Mouse (Mus musculus) C3H10T1/2 (cell line): ENCODE data around the gene Asic3. TPM values are rescaled to one million over a fixed set of nuclear protein-coding genes. Genes with fewer than 3 reads are reported as not detected.

Source experiments
- polyA plus RNA-seq, 2 experiments: library from polyadenylated mRNA; unstranded; fragments of >200 nt; fragmentation: generic; extraction: Trizol; gene quantifications; one replicate each; pipeline ENCODE4 v1.2.1; 2012; ENCODE audit warnings: missing spikeins in 2 of 2

Gene Asic3
- under 1 TPM; 0.05 to 0.72 TPM for polyA plus RNA-seq

DNA sequence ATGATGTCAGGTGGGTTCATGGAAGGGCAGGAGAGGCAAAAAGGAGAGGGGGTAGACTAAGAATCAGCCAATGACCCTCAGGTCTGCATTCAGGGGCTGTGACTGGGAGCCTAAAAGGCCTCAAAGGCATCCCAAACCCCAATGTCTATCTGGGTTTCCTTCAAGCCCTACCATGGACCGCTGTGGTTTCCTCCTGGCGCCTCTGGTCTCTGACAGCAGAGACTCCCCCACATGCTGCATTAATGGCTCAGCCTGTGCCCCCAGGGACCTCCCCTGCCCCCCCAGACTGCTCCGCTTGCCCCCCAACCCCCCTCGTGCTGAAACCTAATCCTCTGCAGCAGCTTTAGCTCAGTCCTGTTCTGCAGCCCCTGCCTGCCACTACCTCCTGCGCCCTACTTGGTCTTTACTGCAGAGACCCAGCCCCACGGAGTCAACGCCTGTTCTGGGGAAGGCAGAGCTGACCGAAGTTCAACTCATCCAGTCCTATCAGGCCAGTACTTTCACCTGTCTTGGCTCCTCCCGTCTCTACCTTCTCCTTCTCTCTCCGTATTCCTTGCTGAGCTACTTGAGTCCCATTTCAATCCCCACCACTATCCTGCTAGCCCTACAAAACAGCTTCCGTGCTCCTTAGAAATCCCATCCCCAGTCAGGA, at the start of gene Asic3:
Gene Asic3 (plus strand): TSS at position 351 of the 652 bp plus-strand sequence.

DNA sequence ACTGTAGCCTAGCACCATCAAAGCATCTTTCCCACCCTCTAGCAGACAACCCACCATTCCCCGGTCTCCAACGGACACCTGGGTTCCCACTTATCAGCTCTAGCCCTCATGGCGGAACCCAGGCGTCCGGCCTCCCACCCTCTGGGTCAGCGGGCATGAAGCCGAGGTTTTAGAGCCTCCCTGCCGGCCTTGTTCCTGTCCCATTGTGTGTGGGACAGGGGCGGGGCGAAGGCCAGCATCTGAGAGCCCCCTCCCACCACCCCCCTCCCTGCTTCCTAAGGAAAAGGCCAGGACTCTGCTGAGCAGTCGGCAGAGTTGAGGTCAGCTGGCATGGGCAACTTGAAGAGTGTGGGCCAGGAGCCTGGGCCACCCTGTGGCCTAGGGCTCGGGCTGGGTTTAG, 48.7 kb upstream of the Asic3 start, which contains the start of gene Nos3:
Gene Nos3 (plus strand): TSS at position 303 of the 400 bp plus-strand sequence.

DNA sequence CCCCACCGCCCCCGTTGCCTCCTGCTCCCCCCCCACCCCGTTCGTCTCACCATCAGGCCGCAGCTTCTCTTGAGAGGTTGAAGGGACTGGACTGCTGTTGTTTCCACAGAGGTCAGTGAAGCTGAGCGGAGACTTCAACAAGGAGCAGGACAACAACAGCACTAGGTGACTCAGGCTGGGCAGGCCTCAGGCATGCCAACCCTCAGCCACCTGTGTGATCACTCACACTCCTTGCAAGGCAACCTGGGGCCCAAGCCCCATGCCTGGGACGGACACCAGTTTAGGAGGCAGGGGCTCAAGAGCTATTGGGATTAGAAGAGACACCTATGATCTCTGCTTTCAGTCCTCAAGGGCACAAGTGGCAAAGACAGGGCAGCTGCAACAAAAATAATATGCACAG, 21.3 kb upstream of the Asic3 start, which contains the start of gene Atg9b:
Gene Atg9b (minus strand): TSS at position 280 of the 400 bp plus-strand sequence.

DNA sequence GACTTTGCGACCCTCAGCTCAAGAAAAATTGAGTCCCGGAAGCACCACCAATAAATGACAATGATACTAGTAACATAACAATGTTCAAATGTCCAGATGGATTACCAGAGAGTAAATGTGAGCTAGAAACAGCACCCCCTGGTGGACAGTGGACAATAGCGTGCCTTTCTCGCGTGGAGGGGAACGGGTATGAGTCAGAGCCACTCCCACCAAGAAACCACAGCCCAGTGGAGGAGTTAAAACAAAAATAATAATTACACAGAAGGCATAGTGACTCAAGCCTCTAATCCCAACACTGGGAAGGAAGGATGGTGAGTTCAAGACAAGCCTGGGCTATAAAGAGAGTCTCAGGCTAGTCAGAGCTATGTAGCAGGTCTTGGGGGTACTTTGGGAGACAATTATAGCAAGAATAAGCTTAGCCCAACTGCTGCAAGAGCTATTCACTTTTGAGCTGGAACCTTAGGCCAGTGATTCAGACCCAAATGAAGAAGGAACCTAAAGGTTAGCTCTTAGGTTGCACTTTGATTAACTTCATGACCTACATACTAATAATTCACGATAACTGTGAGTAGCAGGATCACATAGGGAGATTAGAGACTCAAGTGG, 19.7 kb upstream of the Asic3 start, which contains the start of gene Abcb8:
Gene Abcb8 (plus strand): TSS at position 272 of the 606 bp plus-strand sequence.

DNA sequence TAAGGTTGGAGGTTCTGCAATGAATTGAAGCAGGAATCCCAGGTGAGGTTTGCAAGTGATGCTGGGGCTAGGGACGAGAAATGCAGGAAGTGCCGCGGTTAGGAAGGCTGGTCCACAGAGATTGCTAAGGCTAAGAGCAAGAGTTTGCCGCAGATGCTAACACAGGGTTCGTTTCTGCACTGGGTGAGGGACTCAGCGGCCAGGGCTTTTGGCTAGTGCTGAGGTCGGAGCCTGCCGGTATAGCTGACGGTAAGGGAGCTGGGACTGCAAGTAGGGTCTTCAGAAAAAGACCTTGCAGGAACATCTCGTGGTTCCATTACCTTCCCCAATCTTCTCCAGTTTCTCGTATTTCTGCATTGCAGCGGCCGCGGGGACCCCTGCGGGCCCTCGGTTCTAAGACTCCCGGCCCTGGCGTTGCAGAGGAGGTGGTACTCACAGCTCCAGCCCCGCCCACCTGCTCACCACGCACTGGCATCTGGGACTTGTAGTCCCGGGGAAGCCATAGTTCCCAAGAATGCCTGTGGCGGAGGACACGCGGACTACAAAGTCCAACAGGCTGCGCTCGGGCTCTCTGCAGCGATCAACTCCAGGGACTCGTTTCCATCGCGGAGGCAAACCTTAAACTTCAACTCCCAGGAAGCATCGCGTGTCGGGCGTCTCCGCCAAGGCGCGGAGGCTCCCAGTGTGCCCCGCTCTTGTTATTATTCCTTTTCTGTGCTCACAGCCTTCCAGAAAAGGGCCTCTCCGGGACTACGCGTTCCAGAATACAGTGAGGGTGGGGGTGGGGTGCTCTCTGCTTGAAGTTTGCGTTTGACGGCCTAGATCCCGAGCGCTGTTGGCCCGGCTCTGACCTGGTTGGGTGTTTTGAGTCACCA, 10.2 kb downstream of the Asic3 start, which contains the start of the genes Cdk5 and Slc4a2:
Gene Cdk5 (minus strand): TSS at position 402 of the 875 bp plus-strand sequence.
Gene Slc4a2 (plus strand): TSS at position 709 of the 875 bp plus-strand sequence.

DNA sequence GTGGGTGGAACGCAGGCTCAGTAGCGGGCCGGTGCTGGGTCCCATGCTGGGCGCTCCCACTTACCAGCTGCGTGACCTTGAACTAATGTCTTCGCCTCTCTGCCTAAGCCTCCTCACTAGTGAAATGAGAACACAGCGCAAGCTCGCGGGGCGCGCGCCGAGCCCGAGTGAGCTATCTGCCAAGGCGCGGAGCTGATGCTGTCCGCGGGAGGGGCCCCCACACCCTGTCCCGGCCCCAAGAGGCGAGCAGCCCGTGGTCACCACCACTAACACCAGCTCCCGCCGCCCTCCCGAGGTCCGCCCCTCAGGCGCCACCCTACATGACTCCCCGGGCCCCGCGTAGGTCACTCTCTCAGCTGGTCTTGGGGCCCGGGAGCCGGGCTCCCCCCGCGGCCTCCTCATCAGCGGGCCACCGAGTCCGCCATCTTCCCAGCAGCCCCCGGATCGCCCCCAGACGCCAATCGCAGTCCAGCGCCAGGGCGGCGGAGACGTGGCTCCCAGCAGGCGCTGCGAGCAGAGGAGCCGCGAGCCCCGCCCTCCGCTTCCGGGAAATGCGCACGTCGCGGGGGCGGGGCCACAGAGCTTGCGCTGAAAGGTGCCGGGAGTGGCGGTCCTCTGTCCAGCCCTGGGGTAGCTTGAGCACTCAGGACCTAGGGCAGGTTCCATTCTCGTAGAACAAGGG, 31.7 kb downstream of the Asic3 start, which contains the start of gene Fastk:
Gene Fastk (minus strand): TSS at position 542 of the 682 bp plus-strand sequence.

DNA sequence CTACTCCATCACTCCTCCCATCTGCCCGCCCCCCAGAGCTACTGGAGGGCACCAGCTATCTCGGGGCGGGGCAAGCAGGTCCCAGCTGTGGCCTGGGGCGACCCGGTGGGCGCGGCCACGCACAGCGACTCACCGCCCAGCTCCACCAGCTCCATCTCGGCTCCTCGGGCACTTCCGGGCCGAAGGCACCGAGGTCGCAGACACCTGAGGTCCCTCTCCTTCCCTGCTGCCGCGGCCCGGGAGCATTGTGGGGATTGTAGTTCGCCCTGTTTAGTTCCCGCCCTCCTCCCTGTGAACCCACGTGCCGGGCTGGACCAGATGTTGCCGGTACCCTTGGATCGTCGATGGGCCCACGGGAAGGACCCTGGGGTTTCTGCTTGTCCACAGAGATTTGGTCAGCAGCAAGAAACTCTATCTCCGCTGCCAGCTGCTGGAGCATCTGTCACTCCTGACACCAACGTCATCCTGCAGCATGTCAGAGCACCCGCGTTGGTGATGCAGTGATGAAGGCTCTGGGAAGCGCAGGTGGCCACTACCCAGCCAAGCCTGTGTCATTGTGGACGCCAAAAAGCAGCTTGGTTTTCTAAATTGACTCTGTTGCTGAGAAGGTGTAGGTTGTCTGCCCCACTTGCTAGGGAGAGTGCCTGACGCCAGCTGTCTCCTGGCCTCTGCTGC, 34.6 kb downstream of the Asic3 start, which contains the start of gene Tmub1:
Gene Tmub1 (minus strand): TSS at position 231 of the 675 bp plus-strand sequence.

DNA sequence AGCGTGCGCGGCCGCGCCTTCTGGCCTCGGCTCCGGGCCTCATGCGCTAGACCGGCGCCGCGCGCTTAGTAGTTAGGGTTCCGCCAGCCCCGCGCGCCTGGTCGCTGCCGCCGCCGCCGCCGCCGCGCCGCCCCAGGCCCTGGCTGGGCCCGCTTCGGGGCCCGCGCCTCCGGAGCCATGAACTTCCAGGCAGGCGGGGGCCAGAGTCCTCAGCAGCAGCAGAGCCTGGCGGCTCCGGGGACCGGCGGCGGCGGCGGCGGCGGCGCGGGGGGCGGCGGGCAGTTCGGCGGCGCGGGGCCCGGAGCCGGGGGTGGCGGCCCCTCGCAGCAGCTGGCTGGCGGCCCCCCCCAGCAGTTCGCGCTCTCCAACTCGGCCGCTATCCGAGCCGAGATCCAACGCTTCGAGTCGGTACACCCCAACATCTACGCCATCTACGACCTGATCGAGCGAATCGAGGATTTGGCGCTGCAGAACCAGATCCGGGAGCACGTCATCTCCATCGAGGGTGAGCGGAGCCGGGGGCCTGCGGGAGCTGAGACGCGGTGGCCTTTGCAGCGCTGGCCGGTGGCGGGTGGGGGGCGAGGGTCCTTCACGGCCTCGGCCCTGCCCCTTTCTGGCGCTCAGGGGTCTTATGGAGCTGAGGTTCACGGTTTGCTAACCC, 39.0 kb downstream of the Asic3 start, which contains the start of gene Agap3:
Gene Agap3 (plus strand): TSS at position 148 of the 661 bp plus-strand sequence.

Other genes with a start within 250 kb of the Asic3 start
- gene Nupl2, start 248.4 kb upstream of the Asic3 start, polyA plus RNA-seq: 1 to 10 TPM; 2.9 to 6.0 TPM
- gene Kcnh2, start 61.8 kb upstream of the Asic3 start, polyA plus RNA-seq: 1 to 10 TPM in 1 of 2 experiments, under 1 TPM in 1; 0.64 to 1.5 TPM
- gene Nos3, start 48.6 kb upstream of the Asic3 start, polyA plus RNA-seq: under 1 TPM; 0.12 to 0.16 TPM
- under 1 TPM; 0.05 to 0.07 TPM for gene Atg9b, start 21.2 kb upstream of the Asic3 start, polyA plus RNA-seq
- gene Abcb8, start 19.7 kb upstream of the Asic3 start, polyA plus RNA-seq: 10 to 100 TPM; 37.0 to 55.6 TPM
- 10 to 100 TPM; 35.5 to 47.7 TPM for gene Cdk5, start 10.1 kb downstream of the Asic3 start, polyA plus RNA-seq
- 10 to 100 TPM; 42.0 to 81.7 TPM for gene Slc4a2, start 10.4 kb downstream of the Asic3 start, polyA plus RNA-seq
- 10 to 100 TPM; 71.2 to 86.2 TPM for gene Fastk, start 31.9 kb downstream of the Asic3 start, polyA plus RNA-seq
- 10 to 100 TPM; 15.6 to 24.7 TPM for gene Tmub1, start 34.5 kb downstream of the Asic3 start, polyA plus RNA-seq
- 10 to 100 TPM; 87.5 to 91.0 TPM for gene Agap3, start 38.8 kb downstream of the Asic3 start, polyA plus RNA-seq
- gene Gbx1, start 113.8 kb downstream of the Asic3 start, polyA plus RNA-seq: under 1 TPM; 0.01 to 0.08 TPM
- under 1 TPM in 1 of 2 experiments, not detected in 1; 0.12 TPM for gene Asb10, start 127.6 kb downstream of the Asic3 start, polyA plus RNA-seq
- gene 4931409K22Rik, start 143.4 kb downstream of the Asic3 start, polyA plus RNA-seq: under 1 TPM in 1 of 2 experiments, not detected in 1; 0.02 TPM
- 10 to 100 TPM; 45.7 to 72.5 TPM for gene Abcf2, start 164.1 kb downstream of the Asic3 start, polyA plus RNA-seq
- 10 to 100 TPM; 13.6 to 31.3 TPM for gene Chpf2, start 173.3 kb downstream of the Asic3 start, polyA plus RNA-seq
- 100 to 1,000 TPM in 1 of 2 experiments, 10 to 100 TPM in 1; 45.0 to 101 TPM for gene Smarcd3, start 211.0 kb downstream of the Asic3 start, polyA plus RNA-seq